Mouse (Mus musculus) embryonic facial prominence, embryonic 14.5 days (tissue): Measurements from ENCODE around the gene Acss3. TPM values are rescaled to one million over a fixed set of nuclear protein-coding genes. Genes with fewer than 3 reads are reported as not detected.

Experiments
- ATAC-seq: fragments of 200-750 bp; cut with Nextera tagmentation; 2 replicates; pipeline ENCODE4 v1.8.0; 2017; ENCODE audit warnings: low read depth, moderate number of reproducible peaks, moderate TSS enrichment
- DNase-seq: peaks from one replicate; pipeline ENCODE4 v3.0.0-alpha.2; 2015; ENCODE audit warnings: low spot score
- H3K27ac ChIP-seq: fragments of 300-500 bp; sonication (generic); replicated peaks from 2 replicates; pipeline ENCODE4 v1.5.1; 2014; ENCODE audit warnings: low read depth, mild to moderate bottlenecking, low read length, moderate library complexity
- H3K27me3 ChIP-seq: fragments of 300-500 bp; sonication (generic); replicated peaks from 2 replicates; pipeline ENCODE4 v1.6.1; 2014; ENCODE audit warnings: low read length; ENCODE audit not compliant: control insufficient read depth, insufficient read depth
- H3K36me3 ChIP-seq: fragments of 300-500 bp; sonication (generic); 2 replicates; pipeline ENCODE4 v1.6.1; 2014; ENCODE audit warnings: low read length, mixed read lengths; ENCODE audit not compliant: control insufficient read depth, insufficient read depth
- H3K4me1 ChIP-seq: fragments of 300-500 bp; sonication (generic); 2 replicates; pipeline ENCODE4 v1.6.1; 2014; ENCODE audit warnings: antibody characterized with exemption, low read length; ENCODE audit not compliant: control insufficient read depth, insufficient read depth
- H3K4me2 ChIP-seq: fragments of 300-500 bp; sonication (generic); 2 replicates; pipeline ENCODE4 v1.6.1; 2014; ENCODE audit warnings: low read depth, mild to moderate bottlenecking, low read length, moderate library complexity, mixed read lengths
- H3K4me3 ChIP-seq: fragments of 300-500 bp; sonication (generic); 2 replicates; pipeline ENCODE4 v1.5.1; 2014; ENCODE audit warnings: low read depth, mild to moderate bottlenecking, low read length
- H3K9ac ChIP-seq: fragments of 300-500 bp; sonication (generic); 2 replicates; pipeline ENCODE4 v1.6.1; 2014; ENCODE audit warnings: low read depth, mild to moderate bottlenecking, low read length, moderate library complexity, mixed read lengths
- H3K9me3 ChIP-seq: fragments of 300-500 bp; sonication (generic); 2 replicates; pipeline ENCODE4 v1.6.1; 2016; ENCODE audit warnings: low read length; ENCODE audit not compliant: control insufficient read depth
- WGBS: fragments of 180-500 bp; shearing (Covaris S2); extraction: QIAGEN DNeasy Blood & Tissue Kit; methylation state at CpG from one replicate; pipeline ENCODE4 v1.1.7; 2014; 5-methylcytosine and 5-hydroxymethylcytosine counted together
- polyA plus RNA-seq: library from polyadenylated mRNA; unstranded; fragments of >200 nt; fragmentation: Nextera tagmentation; extraction: Ambion mirVana; gene quantifications from 2 replicates; pipeline ENCODE4 v1.2.1, GENCODE M21; 2014

Acss3 gene
- polyA plus RNA-seq, 1 experiment from 2014 or later: 3.2 TPM

- ATAC-seq (no peak), DNase-seq (no peak)
- Histone ChIP-seq H3K27me3 (no peaks in the 10 kb centered on the region), H3K9me3 (no peaks in the 10 kb centered on the region), H3K36me3 (no peaks in the 10 kb centered on the region), H3K4me2 (no peak overlapping the region), H3K27ac (no peak overlapping the region), H3K9ac (no peak overlapping the region), H3K4me3 (no peak overlapping the region), H3K4me1 (peaks cover 5% of the 10 kb centered on the region; the same call in 1 of the 2 replicates)
- 81% methylated on average over 2 of the region's 2 CpGs for WGBS
These were observed 4.3 kb downstream of the Acss3 start for GRCm38 (mm10) chr10:107119135-107119534.

- Histone ChIP-seq H3K4me1 (no peaks in the 10 kb centered on the region), H3K9ac (no peak overlapping the region), H3K27ac (no peak overlapping the region), H3K4me2 (no peak overlapping the region), H3K36me3 (no peaks in the 10 kb centered on the region), H3K4me3 (no peak overlapping the region), H3K9me3 (no peaks in the 10 kb centered on the region), H3K27me3 (no peaks in the 10 kb centered on the region)
- WGBS: 53% methylated on average over 4 of the region's 4 CpGs
- ATAC-seq: no peak
- DNase-seq: no peak
These were observed 6.7 kb downstream of the Acss3 start for GRCm38 (mm10) chr10:107116709-107117267.

- ATAC-seq: no peak
- H3K4me3 ChIP-seq: no peak overlapping the region
These were observed 7.4 kb downstream of the Acss3 start for GRCm38 (mm10) chr10:107115930-107116642.

GRCm38 (mm10) chr10:107115121-107115520 lies 8.3 kb downstream of the Acss3 start:
- no peaks in the 10 kb centered on the region for H3K27me3 ChIP-seq
- H3K4me1 ChIP-seq: no peaks in the 10 kb centered on the region
- no peak overlapping the region for H3K4me2 ChIP-seq
- H3K4me3 ChIP-seq: no peak overlapping the region
- ATAC-seq (peak; percentile 18; the same call in 1 of the 2 replicates), DNase-seq (no peak)
- no peak overlapping the region for H3K27ac ChIP-seq
- 32% methylated on average over 1 of the region's 1 CpGs for WGBS
- H3K36me3 ChIP-seq: no peaks in the 10 kb centered on the region
- H3K9ac ChIP-seq: no peak overlapping the region
- H3K9me3 ChIP-seq: no peaks in the 10 kb centered on the region

More at GRCm38 (mm10) chr10:107115930-107116642, 7.4 kb downstream of the Acss3 start:
- H3K27me3 ChIP-seq: no peaks in the 10 kb centered on the region
- no peaks in the 10 kb centered on the region for H3K9me3 ChIP-seq
- H3K4me2 ChIP-seq: no peak overlapping the region
- no peak overlapping the region for H3K9ac ChIP-seq
- H3K4me1 ChIP-seq: no peaks in the 10 kb centered on the region
- DNase-seq: peak; percentile 41
- H3K36me3 ChIP-seq: no peaks in the 10 kb centered on the region
- WGBS: 15% methylated on average over 1 of the region's 1 CpGs
- no peak overlapping the region for H3K27ac ChIP-seq

GRCm38 (mm10) chr10:107094452-107094851 lies 29.0 kb downstream of the Acss3 start:
- H3K4me2 ChIP-seq: no peak overlapping the region
- DNase-seq: peak; percentile 1
- WGBS: 56% methylated on average over 3 of the region's 3 CpGs

GRCm38 (mm10) chr10:107053846-107054624 lies 69.4 kb downstream of the Acss3 start:
- no peak overlapping the region for H3K4me3 ChIP-seq
- WGBS: 69% methylated on average over 4 of the region's 4 CpGs
- H3K9me3 ChIP-seq: no peaks in the 10 kb centered on the region
- no peak overlapping the region for H3K9ac ChIP-seq
- ATAC-seq (no peak), DNase-seq (peak; percentile 23)
- no peak overlapping the region for H3K4me2 ChIP-seq
- no peak overlapping the region for H3K27ac ChIP-seq
- no peaks in the 10 kb centered on the region for H3K27me3 ChIP-seq
- no peaks in the 10 kb centered on the region for H3K4me1 ChIP-seq
- H3K36me3 ChIP-seq: no peaks in the 10 kb centered on the region

More at GRCm38 (mm10) chr10:107094452-107094851, 29.0 kb downstream of the Acss3 start:
- Histone ChIP-seq H3K27ac (no peak overlapping the region), H3K9me3 (no peaks in the 10 kb centered on the region), H3K4me3 (no peak overlapping the region), H3K4me1 (no peaks in the 10 kb centered on the region), H3K9ac (no peak overlapping the region), H3K27me3 (no peaks in the 10 kb centered on the region), H3K36me3 (no peaks in the 10 kb centered on the region)
- ATAC-seq: no peak

GRCm38 (mm10) chr10:107050489-107050888 lies 73.0 kb downstream of the Acss3 start:
- DNase-seq: no peak
- Histone ChIP-seq H3K9me3 (no peaks in the 10 kb centered on the region), H3K27me3 (no peaks in the 10 kb centered on the region), H3K36me3 (no peaks in the 10 kb centered on the region), H3K4me3 (no peak overlapping the region), H3K9ac (no peak overlapping the region), H3K4me2 (no peak overlapping the region), H3K27ac (no peak overlapping the region), H3K4me1 (no peaks in the 10 kb centered on the region)
- WGBS: 73% methylated on average over 2 of the region's 2 CpGs
- ATAC-seq: no peak

- no peaks in the 10 kb centered on the region for H3K9me3 ChIP-seq
- 100% methylated on average over 1 of the region's 1 CpGs for WGBS
- H3K36me3 ChIP-seq: no peaks in the 10 kb centered on the region
- no peaks in the 10 kb centered on the region for H3K4me1 ChIP-seq
- no peak overlapping the region for H3K27ac ChIP-seq
- H3K27me3 ChIP-seq: no peaks in the 10 kb centered on the region
- H3K4me2 ChIP-seq: no peak overlapping the region
- H3K4me3 ChIP-seq: no peak overlapping the region
- ATAC-seq (no peak), DNase-seq (no peak)
- no peak overlapping the region for H3K9ac ChIP-seq
These were observed 80.8 kb downstream of the Acss3 start for GRCm38 (mm10) chr10:107042656-107043055.
